Mouse (Mus musculus): ENCODE data around the gene Aff3.

DNA sequence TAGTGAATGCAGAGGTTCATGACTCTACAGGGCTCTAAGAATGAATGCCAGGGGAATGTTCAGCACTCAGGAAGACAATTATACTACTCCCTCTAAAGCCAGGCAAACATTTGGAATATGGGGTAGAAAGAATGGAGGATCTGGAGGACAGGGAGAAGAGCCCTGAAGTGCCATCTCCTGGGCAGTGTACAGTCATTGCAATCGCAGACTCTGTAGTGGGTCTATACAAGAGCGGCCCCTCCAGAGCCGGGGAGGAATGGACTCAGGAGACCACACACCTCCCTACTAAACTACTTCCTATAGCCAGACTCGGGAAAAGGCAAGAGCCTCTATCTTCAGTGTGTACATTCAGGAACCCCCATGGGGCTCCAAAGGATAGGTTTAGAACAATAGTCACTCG is 25.1 kb downstream of the Aff3 start:
- TF ChIP-seq POLR2A (IDR thresholded peaks at IDR 0.05; ENCODE audit: insufficient read depth, low read depth, low read length) (no peak), CTCF (IDR thresholded peaks at IDR 0.05) (peak; percentile 26; the same call in 1 of the 2 replicates)
